Mouse (Mus musculus) lung, embryonic 16.5 days (tissue): ENCODE results near the gene Dppa1. TPM values are rescaled to one million over a fixed set of nuclear protein-coding genes. Genes with fewer than 3 reads are reported as not detected.
A peak's percentile ranks its signal among the peaks of the same experiment; 100 is the strongest.
"Not testable (repeated sequence)": the region's sequence is repeated elsewhere in the genome, so short reads cannot be mapped to it uniquely, and the experiment has no call there.

Experiments
- ATAC-seq: fragments of 200-750 bp; cut with Nextera tagmentation; 2 replicates; pipeline ENCODE4 v1.8.0; 2017; ENCODE audit warnings: low read depth, mild to moderate bottlenecking, moderate library complexity
- H3K27ac ChIP-seq: fragments of 300-500 bp; sonication (generic); 2 replicates; pipeline ENCODE4 v1.5.1; 2014; ENCODE audit warnings: mild to moderate bottlenecking, control low read depth, low read length
- H3K27me3 ChIP-seq: fragments of 300-500 bp; sonication (generic); 2 replicates; pipeline ENCODE4 v1.6.1; 2014; ENCODE audit warnings: low read depth, low read length, mixed read lengths; ENCODE audit not compliant: control insufficient read depth, insufficient read depth
- H3K36me3 ChIP-seq: fragments of 300-500 bp; sonication (generic); 2 replicates; pipeline ENCODE4 v1.6.1; 2014; ENCODE audit warnings: low read length; ENCODE audit not compliant: control insufficient read depth, insufficient read depth
- H3K4me1 ChIP-seq: fragments of 300-500 bp; sonication (generic); replicated peaks from 2 replicates; pipeline ENCODE4 v1.6.1; 2014; ENCODE audit warnings: low read length, mixed read lengths; ENCODE audit not compliant: control insufficient read depth, insufficient read depth
- H3K4me2 ChIP-seq: fragments of 300-500 bp; sonication (generic); 2 replicates; pipeline ENCODE4 v1.6.1; 2014; ENCODE audit warnings: low read depth, low read length, control low read depth
- H3K4me3 ChIP-seq: fragments of 300-500 bp; sonication (generic); 2 replicates; pipeline ENCODE4 v1.5.1; 2014; ENCODE audit warnings: mild to moderate bottlenecking, low read length, control low read depth
- H3K9ac ChIP-seq: fragments of 300-500 bp; sonication (generic); 2 replicates; pipeline ENCODE4 v1.6.1; 2014; ENCODE audit warnings: low read length, control low read depth
- H3K9me3 ChIP-seq: fragments of 300-500 bp; sonication (generic); 2 replicates; pipeline ENCODE4 v1.6.1; 2016; ENCODE audit warnings: low read length; ENCODE audit not compliant: control insufficient read depth
- WGBS: fragments of 180-500 bp; shearing (Covaris S2); extraction: QIAGEN DNeasy Blood & Tissue Kit; methylation state at CpG from one replicate; pipeline ENCODE4 v1.1.7; 2014; 5-methylcytosine and 5-hydroxymethylcytosine counted together
- polyA plus RNA-seq: library from polyadenylated mRNA; unstranded; fragments of >200 nt; fragmentation: Nextera tagmentation; extraction: Ambion mirVana; gene quantifications from 2 replicates; pipeline ENCODE4 v1.2.1, GENCODE M21; 2015

Dppa1 gene
- not detected in 2 replicates for polyA plus RNA-seq

DNA sequence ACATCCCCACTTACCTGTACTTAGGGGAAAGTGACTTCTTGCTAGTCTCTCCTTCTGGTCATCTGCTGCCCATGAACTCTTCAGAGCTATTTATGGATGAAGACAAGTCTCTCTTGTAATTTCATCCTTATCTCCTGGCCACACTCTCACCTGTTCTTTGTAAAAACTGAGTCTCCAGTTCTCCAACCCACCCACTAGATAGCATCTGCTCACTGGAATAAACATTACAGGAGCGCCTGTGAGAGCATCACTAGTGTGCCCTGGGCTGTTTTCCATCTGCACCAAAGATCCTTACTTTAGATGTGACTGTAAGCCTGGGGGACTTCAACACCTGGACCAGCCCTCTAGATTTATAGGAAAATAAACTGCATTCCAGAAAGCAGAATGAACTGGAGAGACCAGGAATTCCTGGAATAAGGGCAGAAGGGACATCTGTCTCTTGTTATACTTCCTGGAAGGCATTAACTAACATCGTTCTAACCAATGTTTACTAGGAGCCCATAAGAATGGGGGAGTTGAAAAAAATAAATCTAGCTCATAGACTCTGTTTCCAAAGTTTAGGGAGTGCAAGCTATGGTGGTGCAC is at the start of gene Dppa1:
Dppa1 (minus strand) TSS at position 51 of the 585 bp plus-strand sequence.
- no peak for ATAC-seq
- H3K36me3 ChIP-seq = no peaks in the 10 kb centered on the region
- no peaks in the 10 kb centered on the region for H3K27me3 ChIP-seq
- H3K4me1 ChIP-seq = no peaks in the 10 kb centered on the region
- H3K4me2 ChIP-seq = no peak within 1 kb of the TSS
- H3K4me3 ChIP-seq = no peak within 1 kb of the TSS
- H3K9me3 ChIP-seq = no peaks in the 10 kb centered on the region
- no peak within 1 kb of the TSS for H3K9ac ChIP-seq
- no peak within 1 kb of the TSS for H3K27ac ChIP-seq
- WGBS = 62% methylated on average over 2 of the region's 2 CpGs

DNA sequence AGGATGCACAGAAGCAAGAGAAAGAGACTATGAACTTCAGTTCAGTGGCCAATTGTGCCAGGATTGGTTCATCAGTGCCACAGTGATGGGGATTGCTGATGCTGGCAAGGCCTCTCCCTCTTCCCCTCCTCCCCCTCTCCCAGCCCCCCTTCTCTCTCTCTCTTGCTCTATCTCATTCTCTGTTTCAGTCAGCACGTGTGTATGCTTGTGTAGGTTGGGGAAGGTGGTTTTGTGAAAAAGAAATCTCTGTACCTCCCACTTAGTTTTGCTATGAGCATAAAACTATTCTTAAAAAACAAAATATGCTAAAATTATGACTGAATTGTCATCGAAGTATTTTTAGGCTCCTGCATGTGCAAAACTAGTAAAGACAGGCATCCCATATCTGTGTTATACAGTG is 38.9 kb upstream of the Dppa1 start:
- Histone ChIP-seq H3K36me3 (no peaks in the 10 kb centered on the region), H3K4me2 (no peak overlapping the region), H3K27me3 (no peaks in the 10 kb centered on the region), H3K4me1 (no peaks in the 10 kb centered on the region), H3K4me3 (no peak overlapping the region), H3K27ac (no peak overlapping the region), H3K9ac (no peak overlapping the region), H3K9me3 (no peaks in the 10 kb centered on the region)
- 71% methylated on average over 2 of the region's 2 CpGs for WGBS
- no peak for ATAC-seq

DNA sequence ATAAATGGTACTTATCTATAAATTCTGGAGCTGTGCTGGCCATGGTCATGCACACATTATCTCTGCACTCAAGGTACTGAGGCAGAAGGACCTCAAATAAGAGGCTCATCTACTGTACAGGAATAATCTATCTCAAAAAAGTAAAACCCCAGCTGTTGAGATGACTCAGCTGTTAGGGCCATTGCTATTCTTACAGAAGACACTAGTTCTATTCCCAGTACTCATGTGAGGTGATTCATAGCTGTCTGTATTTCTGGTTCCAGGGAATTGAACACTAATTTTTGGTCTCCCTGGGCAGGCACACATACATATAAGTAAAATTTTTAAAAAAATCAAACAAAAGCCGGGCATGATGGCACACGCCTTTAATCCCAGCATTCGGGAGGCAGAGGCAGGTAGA is 38.0 kb upstream of the Dppa1 start:
- H3K9me3 ChIP-seq = no peaks in the 10 kb centered on the region
- H3K4me3 ChIP-seq = no peak overlapping the region
- no peaks in the 10 kb centered on the region for H3K36me3 ChIP-seq
- H3K27me3 ChIP-seq = no peaks in the 10 kb centered on the region
- WGBS = 93% methylated on average over 3 of the region's 3 CpGs
- no peak overlapping the region for H3K27ac ChIP-seq
- no peak overlapping the region for H3K9ac ChIP-seq
- no peak overlapping the region for H3K4me2 ChIP-seq
- ATAC-seq = no peak
- H3K4me1 ChIP-seq = no peaks in the 10 kb centered on the region

DNA sequence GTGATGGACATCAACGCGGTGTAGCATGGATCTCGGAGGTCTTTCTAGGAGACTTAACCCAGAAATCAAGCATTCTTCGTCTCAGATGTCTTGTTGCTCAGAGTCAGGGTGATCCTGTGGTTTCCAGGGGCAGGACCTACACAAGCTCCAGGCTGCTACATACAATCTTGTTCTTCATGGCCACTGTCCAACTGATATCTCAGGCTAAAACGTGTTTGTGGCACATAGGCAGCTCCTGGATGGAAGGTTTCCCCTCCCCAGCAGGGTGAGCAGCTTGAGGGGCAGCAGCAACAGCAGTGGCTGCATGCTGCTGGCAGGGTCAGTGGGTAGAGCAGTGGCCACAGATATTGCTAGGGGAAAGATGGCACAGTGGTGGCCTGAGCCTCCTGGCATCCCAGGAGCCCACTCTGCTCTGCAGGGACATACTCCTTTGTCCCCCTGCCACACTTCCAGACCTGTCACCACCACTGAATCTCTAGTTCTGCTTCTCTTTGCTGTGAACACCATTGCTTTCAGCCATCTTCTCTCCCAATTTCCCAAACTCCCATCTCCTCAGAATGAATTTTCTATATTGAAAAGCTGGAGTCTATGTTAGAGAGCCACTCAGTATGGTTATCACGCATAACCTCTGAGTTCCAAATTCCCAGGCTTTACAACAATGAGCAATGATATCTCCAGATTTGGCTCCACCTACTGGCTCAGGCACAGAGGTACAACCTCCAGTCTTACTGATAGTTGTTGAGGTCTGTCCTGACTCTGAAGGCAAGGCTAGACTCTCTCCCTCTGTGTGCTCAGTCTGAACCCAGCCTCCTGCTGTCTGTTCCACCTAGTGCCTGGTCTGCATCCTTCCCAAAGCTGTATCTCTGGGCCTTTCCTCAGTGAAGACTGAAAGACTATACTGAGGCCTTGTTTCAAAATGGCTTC is 36.8 kb upstream of the Dppa1 start:
- no peak overlapping the region for H3K9ac ChIP-seq
- WGBS = 59% methylated on average over 6 of the region's 6 CpGs
- H3K36me3 ChIP-seq = no peaks in the 10 kb centered on the region
- no peaks in the 10 kb centered on the region for H3K4me1 ChIP-seq
- no peak overlapping the region for H3K4me3 ChIP-seq
- ATAC-seq = 0 out of 2 replicates have a peak, but pooled peaks have one; percentile 36
- H3K9me3 ChIP-seq = no peaks in the 10 kb centered on the region
- no peak overlapping the region for H3K27ac ChIP-seq
- no peaks in the 10 kb centered on the region for H3K27me3 ChIP-seq
- no peak overlapping the region for H3K4me2 ChIP-seq

DNA sequence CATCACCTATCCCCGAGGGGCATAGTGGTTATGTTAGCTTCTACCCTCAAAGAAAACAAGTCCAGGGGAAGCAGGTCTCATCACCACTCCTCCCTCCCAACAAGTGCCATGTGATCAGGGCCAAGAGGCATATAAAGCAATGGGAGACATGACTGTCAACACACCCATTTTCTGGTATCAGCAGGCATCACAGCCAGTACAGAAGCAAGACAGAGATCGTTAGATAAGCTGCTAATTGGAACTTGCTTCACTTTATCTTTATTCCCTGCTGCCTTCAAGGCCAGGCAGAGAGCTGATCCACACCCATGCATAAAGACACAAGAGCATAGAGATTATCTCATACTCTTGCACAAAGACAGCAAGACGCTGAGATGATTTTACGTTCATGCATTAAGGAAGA is 34.2 kb upstream of the Dppa1 start:
- no peaks in the 10 kb centered on the region for H3K27me3 ChIP-seq
- no peak overlapping the region for H3K4me2 ChIP-seq
- H3K36me3 ChIP-seq = no peaks in the 10 kb centered on the region
- no peak overlapping the region for H3K4me3 ChIP-seq
- H3K9me3 ChIP-seq = no peaks in the 10 kb centered on the region
- no peak overlapping the region for H3K9ac ChIP-seq
- no peak overlapping the region for H3K27ac ChIP-seq
- WGBS = 63% methylated on average over 4 of the region's 4 CpGs
- no peak for ATAC-seq
- H3K4me1 ChIP-seq = no peaks in the 10 kb centered on the region

DNA sequence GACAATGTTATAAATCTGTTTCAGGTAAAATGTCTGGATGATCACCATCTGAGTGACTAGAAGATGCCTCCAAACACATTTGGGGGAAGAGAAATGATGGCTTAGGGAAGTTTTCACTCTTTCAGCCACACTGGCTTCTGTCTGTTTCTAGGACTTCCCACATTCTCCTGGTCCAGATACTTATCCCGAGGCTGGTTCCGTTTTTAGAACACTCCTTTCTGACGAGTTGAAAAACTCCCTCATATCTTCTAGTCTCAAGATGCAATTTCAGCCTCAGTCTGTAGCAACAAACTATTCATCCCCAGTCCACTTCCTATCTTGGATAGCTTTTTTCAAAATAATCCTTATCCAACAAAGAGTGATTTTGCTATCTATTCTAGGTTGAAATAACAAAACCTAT is 23.4 kb upstream of the Dppa1 start:
- no peak overlapping the region for H3K4me3 ChIP-seq
- H3K27ac ChIP-seq = no peak overlapping the region
- H3K4me2 ChIP-seq = no peak overlapping the region
- H3K9ac ChIP-seq = no peak overlapping the region
- no peaks in the 10 kb centered on the region for H3K4me1 ChIP-seq
- no peaks in the 10 kb centered on the region for H3K27me3 ChIP-seq
- H3K9me3 ChIP-seq = no peaks in the 10 kb centered on the region
- WGBS = 80% methylated on average over 3 of the region's 3 CpGs
- H3K36me3 ChIP-seq = no peaks in the 10 kb centered on the region
- no peak for ATAC-seq

DNA sequence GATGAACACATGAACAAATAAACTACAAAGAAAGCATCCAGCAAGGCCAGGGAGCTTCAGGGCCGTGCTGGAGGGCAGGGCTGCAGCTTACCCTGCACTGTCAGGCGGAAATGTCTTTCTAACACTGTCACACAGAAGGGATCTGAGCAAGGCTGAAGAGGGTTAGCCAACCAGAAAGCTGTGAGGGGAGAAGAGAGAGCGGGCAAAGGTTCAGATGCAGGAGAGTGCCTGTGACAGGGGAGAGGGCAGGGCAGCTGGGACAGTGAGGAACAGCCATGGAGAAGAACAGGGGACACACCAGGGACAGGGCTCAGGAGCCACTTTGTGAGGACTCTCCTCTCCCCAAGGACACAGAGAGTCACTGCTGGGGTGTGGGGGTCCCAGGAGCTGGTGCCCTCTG is 20.6 kb upstream of the Dppa1 start:
- H3K36me3 ChIP-seq, H3K4me1 ChIP-seq, H3K4me2 ChIP-seq, H3K4me3 ChIP-seq, ATAC-seq, H3K9ac ChIP-seq, H3K9me3 ChIP-seq, H3K27ac ChIP-seq, H3K27me3 ChIP-seq: not testable (repeated sequence)
- WGBS = 48% methylated on average over 3 of the region's 3 CpGs

DNA sequence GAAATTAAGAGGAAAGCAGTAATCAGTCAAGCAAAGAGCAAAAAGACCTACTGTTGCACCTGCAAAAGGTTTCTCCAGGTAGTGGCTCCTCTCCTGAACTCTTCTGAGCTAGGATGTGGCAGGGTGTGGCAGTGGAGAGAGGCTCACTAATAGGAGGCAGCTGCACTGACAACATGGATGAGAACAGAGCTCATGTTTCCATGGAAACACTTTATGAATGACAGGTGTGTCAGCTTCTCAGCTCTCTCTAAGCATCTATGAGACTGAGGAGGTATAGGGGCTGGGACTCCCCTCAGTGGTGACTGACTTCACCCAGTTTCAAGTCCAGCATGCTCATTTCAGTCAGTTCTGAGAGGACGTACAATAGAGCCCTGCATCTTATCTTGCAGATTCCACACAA is 15.8 kb upstream of the Dppa1 start:
- no peaks in the 10 kb centered on the region for H3K4me1 ChIP-seq
- WGBS = 61% methylated on average over 1 of the region's 1 CpGs
- H3K27ac ChIP-seq = no peak overlapping the region
- H3K27me3 ChIP-seq = no peaks in the 10 kb centered on the region
- ATAC-seq = no peak
- H3K9ac ChIP-seq = no peak overlapping the region
- H3K4me2 ChIP-seq = no peak overlapping the region
- no peaks in the 10 kb centered on the region for H3K36me3 ChIP-seq
- H3K9me3 ChIP-seq = no peaks in the 10 kb centered on the region
- no peak overlapping the region for H3K4me3 ChIP-seq

DNA sequence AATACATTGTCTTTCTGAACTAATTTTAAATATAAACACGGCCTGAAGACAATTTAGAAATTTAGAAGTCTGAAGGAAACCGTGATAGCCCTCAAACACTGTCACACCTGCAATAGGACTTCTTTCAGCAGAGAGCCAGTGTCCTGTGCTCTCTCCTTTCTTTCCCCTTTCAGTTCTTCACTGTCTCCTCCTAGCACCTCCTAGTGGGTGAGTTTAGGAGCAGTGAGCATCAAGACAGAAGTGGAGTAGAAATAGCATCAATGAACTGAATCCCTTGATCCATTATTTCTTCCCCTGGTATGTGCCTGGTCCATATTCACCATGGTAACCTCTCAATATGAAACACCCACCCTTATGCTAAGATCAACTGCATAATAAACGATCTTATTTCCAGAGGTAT is 7.5 kb upstream of the Dppa1 start:
- Histone ChIP-seq H3K9me3 (no peaks in the 10 kb centered on the region), H3K27ac (no peak overlapping the region), H3K36me3 (no peaks in the 10 kb centered on the region), H3K27me3 (no peaks in the 10 kb centered on the region), H3K4me2 (no peak overlapping the region), H3K9ac (no peak overlapping the region), H3K4me3 (no peak overlapping the region), H3K4me1 (no peaks in the 10 kb centered on the region)
- no peak for ATAC-seq
- WGBS = 60% methylated on average over 3 of the region's 3 CpGs
